Mouse (Mus musculus) embryonic fibroblast, embryonic 13.5 days (primary cell): ENCODE measurements around the gene Amz1.

Source experiments
- CTCF ChIP-seq: IDR thresholded peaks from 2 replicates; pipeline ENCODE4 v1.5.1; 2011; ENCODE audit warnings: mild to moderate bottlenecking, control low read depth, low read length, moderate library complexity, borderline replicate concordance; ENCODE audit not compliant: insufficient read depth
- POLR2A ChIP-seq: IDR thresholded peaks from 2 replicates; pipeline ENCODE4 v1.6.1; 2011; ENCODE audit warnings: low read depth, mild to moderate bottlenecking, control low read depth, low read length, moderate library complexity

DNA sequence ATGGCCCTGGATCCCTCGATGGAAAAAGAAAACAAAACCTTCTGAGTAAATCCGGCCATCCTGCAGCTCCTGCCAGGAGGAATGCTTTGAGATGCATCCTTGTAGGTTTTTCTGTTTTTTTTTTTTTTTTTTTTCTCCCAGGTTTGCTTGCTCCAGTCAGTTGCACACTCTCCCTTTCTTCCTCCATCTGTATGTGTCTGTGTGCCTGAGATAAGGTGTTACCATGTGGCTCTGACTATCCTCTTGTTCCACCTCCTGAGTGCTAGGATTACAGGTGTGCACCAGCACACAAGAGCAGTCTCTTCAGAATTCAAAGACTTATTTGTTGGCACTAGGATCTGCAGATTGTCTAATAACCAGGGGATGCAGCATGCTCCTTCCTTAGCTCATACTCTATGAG lies 83.0 kb downstream of the Amz1 start:
- TF ChIP-seq POLR2A (no peak), CTCF (no peak)
